In the genomic region with DNA sequence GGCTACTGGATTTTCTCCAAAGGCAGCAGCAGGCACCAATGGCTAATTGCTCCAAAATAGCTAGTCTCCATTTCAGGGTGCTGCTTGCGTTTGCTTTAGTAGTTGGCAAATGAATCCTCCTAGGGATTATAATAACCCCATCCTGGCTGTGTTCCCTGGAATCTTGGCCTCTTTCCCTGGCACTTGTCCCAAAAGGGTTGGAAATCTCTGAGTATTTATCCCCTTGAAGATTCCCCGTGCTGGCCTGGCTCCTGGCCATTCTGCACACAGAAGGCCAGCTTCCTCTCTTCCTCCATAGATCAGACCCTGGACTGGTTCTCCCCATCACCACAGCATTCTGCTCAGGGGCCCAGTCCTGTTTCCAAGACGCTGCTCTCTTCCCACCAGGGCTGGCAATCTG, we compare ENCODE assay signal across 9 mouse cellular contexts.
DNase-seq lines count a peak whose midpoint lies in the region; ATAC-seq and TF ChIP-seq lines count a peak whose summit lies in the region.
"Had no signal": no experiment of that assay in that cellular context is flagged by ENCODE, and none has a peak within 500 bp of the region (broad histone marks: within the 10 kb centered on the region; RNA-seq: fewer than 3 reads in every experiment).

No protein-coding gene starts in this region.

- no peaks in the 10 kb centered on the region for H3K4me1 ChIP-seq in liver, embryonic 11.5 days (replicated peaks; ENCODE audit: control insufficient read depth, insufficient read depth, low read length)
- peaks cover 6% of the 10 kb centered on the region; the same call in 1 of the 2 replicates for H3K4me1 ChIP-seq in lung, embryonic 14.5 days (ENCODE audit: insufficient read depth)

- no peak for ATAC-seq in liver, embryonic 11.5 days (replicated peaks; ENCODE audit: low FRiP score)
- ATAC-seq in lung, embryonic 14.5 days (ENCODE audit: insufficient read depth), result peak; percentile 94

- H3K36me3 ChIP-seq in liver, embryonic 11.5 days (ENCODE audit: control insufficient read depth, insufficient read depth, low read length), result no peaks in the 10 kb centered on the region
- H3K36me3 ChIP-seq in lung, embryonic 14.5 days (ENCODE audit: insufficient read depth), result no peaks in the 10 kb centered on the region
- H3K36me3 ChIP-seq: G1E had no signal

- H3K9me3 ChIP-seq in liver, embryonic 11.5 days (ENCODE audit: control insufficient read depth, low read length), result no peaks in the 10 kb centered on the region
- no peaks in the 10 kb centered on the region for H3K9me3 ChIP-seq in lung, embryonic 14.5 days (ENCODE audit: low read depth, low read length)

- H3K9ac ChIP-seq in liver, embryonic 11.5 days (ENCODE audit: low read depth, low read length), result no peak overlapping the region
- no peak overlapping the region for H3K9ac ChIP-seq in lung, embryonic 14.5 days

- no peak overlapping the region for H3K4me3 ChIP-seq in liver, embryonic 11.5 days (ENCODE audit: low read depth, low read length)
- no peak overlapping the region for H3K4me3 ChIP-seq in lung, embryonic 14.5 days (ENCODE audit: low read depth, low read length)

- WGBS in liver, embryonic 11.5 days, result 58% methylated on average over 3 of the region's 3 CpGs
- WGBS in lung, embryonic 14.5 days, result 23% methylated on average over 3 of the region's 3 CpGs

- no peak overlapping the region for H3K27ac ChIP-seq in liver, embryonic 11.5 days (ENCODE audit: low read depth, low read length)
- no peak overlapping the region for H3K27ac ChIP-seq in lung, embryonic 14.5 days (ENCODE audit: low read depth)

- H3K27me3 ChIP-seq in liver, embryonic 11.5 days (replicated peaks; ENCODE audit: control insufficient read depth, insufficient read depth, low read length), result no peaks in the 10 kb centered on the region
- H3K27me3 ChIP-seq in lung, embryonic 14.5 days (ENCODE audit: insufficient read depth, low read length), result no peaks in the 10 kb centered on the region

- no peak overlapping the region for H3K4me2 ChIP-seq in liver, embryonic 11.5 days
- H3K4me2 ChIP-seq in lung, embryonic 14.5 days, result no peak overlapping the region

- no peak for TF ChIP-seq CTCF in lung, embryonic 14.5 days (IDR thresholded peaks at IDR 0.05; ENCODE audit: low read depth)

- DNase-seq in liver, result peak; percentile 42
- no peak for DNase-seq in liver, embryonic 11.5 days (ENCODE audit: low spot score)
- DNase-seq in cerebellum, postnatal 10 days, result peak; percentile 95 to 97
- peak; percentile 44 to 67 for DNase-seq in gastrocnemius, postnatal 4 days (ENCODE audit: low spot score in 2 of 2)
- peak; percentile 89 to 92 for DNase-seq in kidney, postnatal 36 days
- peak; percentile 98 for DNase-seq in lung, embryonic 14.5 days
- peak; percentile 94 for DNase-seq in right cerebral cortex, postnatal 4 days
- DNase-seq in thymus, postnatal 25 days, result no peak

Comparison
In these comparisons a context has a peak if more than half of its experiments do, and no peak if none do; other contexts are left out.
1. DNase-seq: peak in liver (single experiment), cerebellum, postnatal 10 days (2 of 2), gastrocnemius, postnatal 4 days (2 of 2), kidney, postnatal 36 days (2 of 2), lung, embryonic 14.5 days (single experiment) and right cerebral cortex, postnatal 4 days (single experiment); none in liver, embryonic 11.5 days (single experiment) and thymus, postnatal 25 days (single experiment).